Mouse (Mus musculus) ES-Bruce4 (cell line): ENCODE results near the gene Itgax.

Experiments
- CTCF ChIP-seq: IDR thresholded peaks from one replicate; pipeline ENCODE4 v1.8.1; 2011; ENCODE audit warnings: low read depth, low read length
- POLR2A ChIP-seq: IDR thresholded peaks from one replicate; pipeline ENCODE4 v1.8.1; 2011; ENCODE audit warnings: low read length; ENCODE audit not compliant: insufficient read depth

GRCm38 (mm10) chr7:128128741-128129720, at the start of gene Itgax:
- TF ChIP-seq CTCF (no peak), POLR2A (no peak)
